Mouse (Mus musculus) heart, embryonic 15.5 days (tissue): ENCODE results near the gene 2210407C18Rik. TPM values are rescaled to one million over a fixed set of nuclear protein-coding genes. Genes with fewer than 3 reads are reported as not detected.

Experiments used
- ATAC-seq: fragments of 200-750 bp; cut with Nextera tagmentation; replicated peaks from 2 replicates; pipeline ENCODE4 v1.8.0; 2017; ENCODE audit warnings: low read depth, moderate TSS enrichment; ENCODE audit not compliant: insufficient number of reproducible peaks, insufficient read depth, low FRiP score
- H3K27ac ChIP-seq: fragments of 300-500 bp; sonication (generic); 2 replicates; pipeline ENCODE4 v1.5.1; 2015; ENCODE audit warnings: mild to moderate bottlenecking, inconsistent platforms
- H3K27me3 ChIP-seq: fragments of 300-500 bp; sonication (generic); 2 replicates; pipeline ENCODE4 v1.6.1; 2015; ENCODE audit warnings: inconsistent platforms
- H3K36me3 ChIP-seq: fragments of 300-500 bp; sonication (generic); 2 replicates; pipeline ENCODE4 v1.6.1; 2015; ENCODE audit warnings: mild to moderate bottlenecking, inconsistent platforms
- H3K4me1 ChIP-seq: fragments of 300-500 bp; sonication (generic); replicated peaks from 2 replicates; pipeline ENCODE4 v1.6.1; 2015; ENCODE audit warnings: inconsistent platforms
- H3K4me2 ChIP-seq: fragments of 300-500 bp; sonication (generic); 2 replicates; pipeline ENCODE4 v1.6.1; 2015; ENCODE audit warnings: inconsistent platforms, mild to moderate bottlenecking, moderate library complexity
- H3K4me3 ChIP-seq: fragments of 300-500 bp; sonication (generic); 2 replicates; pipeline ENCODE4 v1.5.1; 2015; ENCODE audit warnings: mild to moderate bottlenecking, inconsistent platforms
- H3K9ac ChIP-seq: fragments of 300-500 bp; sonication (generic); 2 replicates; pipeline ENCODE4 v1.6.1; 2015; ENCODE audit warnings: mild to moderate bottlenecking, inconsistent platforms
- H3K9me3 ChIP-seq: fragments of 300-500 bp; sonication (generic); replicated peaks from 2 replicates; pipeline ENCODE4 v1.6.1; 2016; ENCODE audit warnings: inconsistent platforms
- WGBS: fragments of 180-500 bp; shearing (Covaris S2); methylation state at CpG from one replicate; pipeline ENCODE4 v1.1.7; 2015; ENCODE audit warnings: mixed read lengths; 5-methylcytosine and 5-hydroxymethylcytosine counted together
- polyA plus RNA-seq: library from polyadenylated mRNA; unstranded; fragments of >200 nt; fragmentation: Nextera tagmentation; extraction: Ambion mirVana; gene quantifications from 2 replicates; pipeline ENCODE4 v1.2.1, GENCODE M21; 2015

Gene 2210407C18Rik
- polyA plus RNA-seq, 1 experiment from 2014 or later: not detected

- Histone ChIP-seq H3K9ac (no peak overlapping the region), H3K4me2 (no peak overlapping the region), H3K36me3 (no peaks in the 10 kb centered on the region), H3K4me1 (no peaks in the 10 kb centered on the region), H3K27ac (no peak overlapping the region), H3K4me3 (no peak overlapping the region), H3K27me3 (0 out of 2 replicates have a peak, but pooled peaks cover 4% of the 10 kb centered on the region), H3K9me3 (no peaks in the 10 kb centered on the region)
- 61% methylated on average over 4 of the region's 4 CpGs for WGBS
- ATAC-seq: no peak
These were observed 10.3 kb upstream of the 2210407C18Rik start for GRCm38 (mm10) chr11:58626146-58626545.

- H3K9me3 ChIP-seq: no peaks in the 10 kb centered on the region
- WGBS: 72% methylated on average over 6 of the region's 6 CpGs
- H3K4me3 ChIP-seq: no peak overlapping the region
- no peaks in the 10 kb centered on the region for H3K36me3 ChIP-seq
- no peak overlapping the region for H3K27ac ChIP-seq
- 0 out of 2 replicates have a peak, but pooled peaks cover 2% of the 10 kb centered on the region for H3K27me3 ChIP-seq
- ATAC-seq: no peak
- no peak overlapping the region for H3K4me2 ChIP-seq
- no peak overlapping the region for H3K9ac ChIP-seq
- no peaks in the 10 kb centered on the region for H3K4me1 ChIP-seq
These were observed 2.9 kb upstream of the 2210407C18Rik start for GRCm38 (mm10) chr11:58618793-58619192.

DNA sequence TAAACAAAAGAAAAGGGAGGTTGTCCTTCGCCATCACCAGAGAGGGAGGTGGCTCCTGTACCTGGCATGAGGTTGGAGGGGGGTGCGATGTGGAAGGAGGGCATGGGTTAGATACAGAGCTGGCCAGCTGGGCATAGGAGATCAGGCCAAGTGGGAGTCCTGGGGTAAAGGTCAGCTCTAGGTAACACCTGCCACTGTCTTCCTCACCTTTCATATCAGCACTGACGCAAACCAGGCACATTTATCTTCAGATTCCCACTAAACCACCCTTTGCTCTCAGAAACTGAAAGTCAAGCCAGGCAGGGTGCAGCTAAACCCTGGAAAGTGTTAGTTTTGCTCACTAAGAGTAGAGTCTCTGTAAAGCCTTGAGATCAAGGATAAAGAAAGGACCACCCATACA, 2.5 kb upstream of the 2210407C18Rik start:
- no peaks in the 10 kb centered on the region for H3K9me3 ChIP-seq
- H3K9ac ChIP-seq: no peak overlapping the region
- WGBS: 30% methylated on average over 3 of the region's 3 CpGs
- no peaks in the 10 kb centered on the region; the same call in 1 of the 2 replicates for H3K4me1 ChIP-seq
- H3K27ac ChIP-seq: no peak overlapping the region
- H3K4me3 ChIP-seq: no peak overlapping the region
- no peaks in the 10 kb centered on the region for H3K36me3 ChIP-seq
- ATAC-seq: no peak
- no peaks in the 10 kb centered on the region for H3K27me3 ChIP-seq
- H3K4me2 ChIP-seq: no peak overlapping the region

- Histone ChIP-seq H3K9ac (no peak overlapping the region), H3K4me1 (no peaks in the 10 kb centered on the region; the same call in 1 of the 2 replicates), H3K4me3 (no peak overlapping the region), H3K4me2 (no peak overlapping the region), H3K27ac (no peak overlapping the region), H3K27me3 (no peaks in the 10 kb centered on the region), H3K36me3 (no peaks in the 10 kb centered on the region), H3K9me3 (no peaks in the 10 kb centered on the region)
- no peak for ATAC-seq
These were observed 1.3 kb downstream of the 2210407C18Rik start for GRCm38 (mm10) chr11:58614526-58614925.

DNA sequence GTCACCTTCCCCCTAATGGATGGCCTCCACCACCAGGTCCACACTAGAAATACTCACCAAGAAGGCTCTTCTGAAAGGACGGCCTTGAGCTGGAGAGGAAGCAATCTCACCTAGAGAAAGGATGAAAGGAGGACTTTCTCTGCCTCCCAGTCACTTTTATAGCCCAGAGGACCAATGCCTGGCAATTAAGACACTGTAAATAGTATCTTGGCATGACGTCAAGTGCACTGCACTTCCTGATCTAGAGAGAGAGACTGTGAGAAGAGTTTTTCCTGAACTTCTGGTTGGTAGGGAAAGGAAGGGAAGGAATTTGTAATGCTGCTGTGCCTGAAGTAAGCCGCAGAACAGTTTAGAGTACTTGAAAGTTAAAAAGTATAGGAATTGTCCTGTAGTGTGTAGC, 2.5 kb downstream of the 2210407C18Rik start:
- Histone ChIP-seq H3K4me1 (no peaks in the 10 kb centered on the region; the same call in 1 of the 2 replicates), H3K36me3 (no peaks in the 10 kb centered on the region), H3K27me3 (no peaks in the 10 kb centered on the region), H3K9ac (no peak overlapping the region), H3K9me3 (no peaks in the 10 kb centered on the region), H3K4me2 (no peak overlapping the region), H3K4me3 (no peak overlapping the region), H3K27ac (no peak overlapping the region)
- WGBS: 59% methylated on average over 3 of the region's 3 CpGs
- ATAC-seq: no peak

- no peak for ATAC-seq
- no peaks in the 10 kb centered on the region for H3K9me3 ChIP-seq
- H3K27me3 ChIP-seq: no peaks in the 10 kb centered on the region
- no peak overlapping the region for H3K4me3 ChIP-seq
- no peak overlapping the region for H3K4me2 ChIP-seq
- H3K27ac ChIP-seq: no peak overlapping the region
- 77% methylated on average over 6 of the region's 6 CpGs for WGBS
- no peaks in the 10 kb centered on the region for H3K36me3 ChIP-seq
- H3K9ac ChIP-seq: no peak overlapping the region
- H3K4me1 ChIP-seq: no peaks in the 10 kb centered on the region
These were observed 8.8 kb downstream of the 2210407C18Rik start for GRCm38 (mm10) chr11:58607030-58607429.

GRCm38 (mm10) chr11:58606177-58606919, 9.5 kb downstream of the 2210407C18Rik start:
- Histone ChIP-seq H3K9me3 (no peaks in the 10 kb centered on the region), H3K27me3 (no peaks in the 10 kb centered on the region), H3K4me3 (no peak overlapping the region), H3K36me3 (no peaks in the 10 kb centered on the region), H3K4me1 (no peaks in the 10 kb centered on the region), H3K9ac (no peak overlapping the region), H3K27ac (no peak overlapping the region), H3K4me2 (no peak overlapping the region)
- WGBS: 72% methylated on average over 12 of the region's 12 CpGs
- no peak for ATAC-seq

- 44% methylated on average over 3 of the region's 3 CpGs for WGBS
- no peaks in the 10 kb centered on the region for H3K36me3 ChIP-seq
- H3K4me2 ChIP-seq: no peak overlapping the region
- H3K27ac ChIP-seq: no peak overlapping the region
- H3K27me3 ChIP-seq: no peaks in the 10 kb centered on the region
- ATAC-seq: no peak
- no peak overlapping the region for H3K9ac ChIP-seq
- no peaks in the 10 kb centered on the region for H3K4me1 ChIP-seq
- H3K9me3 ChIP-seq: no peaks in the 10 kb centered on the region
- H3K4me3 ChIP-seq: no peak overlapping the region
These were observed 10.6 kb downstream of the 2210407C18Rik start for GRCm38 (mm10) chr11:58605228-58605627.

DNA sequence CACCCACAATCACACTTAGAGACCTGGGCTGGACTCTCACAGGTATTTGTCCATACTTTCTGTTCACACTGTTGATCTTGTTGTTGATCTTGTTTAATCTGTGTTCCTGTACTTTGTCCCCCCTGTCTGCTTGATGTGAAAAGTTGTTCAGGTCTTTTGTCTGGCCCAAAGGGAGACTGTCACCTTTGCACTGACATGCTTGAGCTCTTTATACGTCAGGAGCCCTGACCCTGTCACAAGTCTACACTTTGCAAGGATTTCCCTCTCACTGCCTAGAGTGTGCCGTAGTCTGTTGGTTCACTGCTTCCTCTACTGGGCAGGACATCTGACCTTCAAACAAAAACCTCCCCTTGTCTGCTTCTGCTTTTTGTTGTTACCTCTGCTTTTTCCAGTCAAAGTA, 11.2 kb downstream of the 2210407C18Rik start:
- no peak for ATAC-seq
- Histone ChIP-seq H3K9me3 (no peaks in the 10 kb centered on the region), H3K27ac (no peak overlapping the region), H3K4me2 (no peak overlapping the region), H3K36me3 (no peaks in the 10 kb centered on the region), H3K27me3 (no peaks in the 10 kb centered on the region), H3K9ac (no peak overlapping the region), H3K4me3 (no peak overlapping the region), H3K4me1 (no peaks in the 10 kb centered on the region)
- WGBS: 48% methylated on average over 2 of the region's 2 CpGs

- WGBS: 72% methylated on average over 6 of the region's 6 CpGs
- H3K9ac ChIP-seq: no peak overlapping the region
- no peak for ATAC-seq
- H3K4me2 ChIP-seq: no peak overlapping the region
- no peaks in the 10 kb centered on the region for H3K27me3 ChIP-seq
- H3K27ac ChIP-seq: no peak overlapping the region
- no peaks in the 10 kb centered on the region for H3K9me3 ChIP-seq
- H3K4me3 ChIP-seq: no peak overlapping the region
- H3K36me3 ChIP-seq: no peaks in the 10 kb centered on the region
- H3K4me1 ChIP-seq: no peaks in the 10 kb centered on the region
These were observed 12.9 kb downstream of the 2210407C18Rik start for GRCm38 (mm10) chr11:58602800-58603560.

GRCm38 (mm10) chr11:58602062-58602461, 13.8 kb downstream of the 2210407C18Rik start:
- Histone ChIP-seq H3K9me3 (no peaks in the 10 kb centered on the region), H3K4me1 (no peaks in the 10 kb centered on the region), H3K27me3 (no peaks in the 10 kb centered on the region), H3K4me3 (no peak overlapping the region), H3K36me3 (no peaks in the 10 kb centered on the region), H3K27ac (no peak overlapping the region), H3K4me2 (no peak overlapping the region), H3K9ac (no peak overlapping the region)
- no peak for ATAC-seq
